Mouse (Mus musculus) left cerebral cortex, adult 18-20 months (tissue): ENCODE results near the gene Nsun6. TPM values are rescaled to one million over a fixed set of nuclear protein-coding genes. Genes with fewer than 3 reads are reported as not detected.

ENCODE experiments used
- DNase-seq, 2 experiments: peaks; one replicate each; pipeline ENCODE4 v3.0.0; 2021 to 2022; ENCODE audit warnings: low spot score in 2 of 2, mixed read lengths in 1 of 2
- total RNA-seq, 2 experiments: library from RNA; stranded (reverse); gene quantifications; 2 replicates each; pipeline ENCODE4 v1.2.3; 2021

Gene Nsun6
- total RNA-seq, 2 experiments from 2014 or later = 9.7 to 10.7 TPM

GRCm38 (mm10) chr2:14996036-14996435 lies 58.8 kb downstream of the Nsun6 start:
- no peak for DNase-seq

GRCm38 (mm10) chr2:14992531-14992930 lies 62.3 kb downstream of the Nsun6 start:
- no peak for DNase-seq

GRCm38 (mm10) chr2:14989350-14989749 lies 65.5 kb downstream of the Nsun6 start:
- no peak for DNase-seq

- no peak for DNase-seq
Measured at GRCm38 (mm10) chr2:14988451-14988850, 66.4 kb downstream of the Nsun6 start.

- no peak for DNase-seq
Measured at GRCm38 (mm10) chr2:14984029-14984428, 70.8 kb downstream of the Nsun6 start.

GRCm38 (mm10) chr2:14961493-14961892 lies 93.4 kb downstream of the Nsun6 start:
- DNase-seq = no peak

- no peak for DNase-seq
Measured at GRCm38 (mm10) chr2:14960963-14961488, 93.8 kb downstream of the Nsun6 start.

- no peak for DNase-seq
Measured at GRCm38 (mm10) chr2:14953090-14953489, 101.8 kb downstream of the Nsun6 start.

Other genes with a start within 250 kb of the Nsun6 start
- gene Arl5b, start 5.7 kb downstream of the Nsun6 start, total RNA-seq = 10 to 100 TPM; 26.6 to 35.0 TPM